Mouse (Mus musculus): ENCODE results near the gene Abl2.

DNA sequence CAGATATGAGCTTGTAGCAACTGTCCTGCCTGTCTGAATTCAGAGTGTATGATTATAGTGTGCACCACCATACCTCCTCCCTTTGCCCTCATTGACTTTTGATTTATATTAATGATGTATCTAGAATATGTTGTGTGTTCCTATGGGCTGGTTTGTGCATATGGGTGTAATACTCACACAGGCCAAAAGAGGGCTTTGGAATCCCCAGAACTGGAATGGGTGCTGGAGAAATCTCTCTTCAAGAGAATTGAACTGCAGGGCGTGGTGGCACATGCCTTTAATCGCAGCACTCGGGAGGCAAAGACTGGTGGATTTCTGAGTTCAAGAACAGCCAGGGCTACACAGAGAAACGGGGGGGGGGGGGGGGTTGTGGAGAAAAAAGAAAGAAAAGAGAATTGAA lies 68.1 kb downstream of the Abl2 start:
- no peak for TF ChIP-seq POLR2A (IDR thresholded peaks at IDR 0.05; ENCODE audit: low read depth, low read length)
- no peak for TF ChIP-seq CTCF (IDR thresholded peaks at IDR 0.05; ENCODE audit: extremely low read depth, insufficient read length, insufficient replicate concordance, low read depth, low read length)

Data from small intestine, adult 2 months (tissue).